Mouse (Mus musculus) hematopoietic stem cell, adult 5-6 weeks (primary cell): ENCODE results near the gene Pik3ca. TPM values are rescaled to one million over a fixed set of nuclear protein-coding genes. Genes with fewer than 3 reads are reported as not detected.
"Not testable (repeated sequence)": the region's sequence is repeated elsewhere in the genome, so short reads cannot be mapped to it uniquely, and the experiment has no call there.

Experiments used
- ATAC-seq, 2 experiments: fragments of 125-278 bp in 1 of 2; replicated peaks in 1 of 2; 2 replicates each; pipeline ENCODE4 v1.8.0; 2016 to 2017; ENCODE audit warnings: inconsistent platforms in 2 of 2, mild to moderate bottlenecking in 2 of 2, moderate number of reproducible peaks in 2 of 2, low read depth in 1 of 2, moderate TSS enrichment in 1 of 2; ENCODE audit not compliant: low FRiP score in 2 of 2, poor library complexity in 2 of 2, severe bottlenecking in 2 of 2, insufficient read depth in 1 of 2, low TSS enrichment in 1 of 2
- total RNA-seq: library from RNA; stranded (forward); fragments of 172-1452, 232-1000 nt; gene quantifications from 2 replicates; pipeline ENCODE4 v1.2.3, GENCODE M21; 2017

Gene Pik3ca
- total RNA-seq, 1 experiment from 2014 or later = 39.6 TPM

GRCm38 (mm10) chr3:32428921-32429320 lies 31.4 kb downstream of the Pik3ca start:
- no peak for ATAC-seq

DNA sequence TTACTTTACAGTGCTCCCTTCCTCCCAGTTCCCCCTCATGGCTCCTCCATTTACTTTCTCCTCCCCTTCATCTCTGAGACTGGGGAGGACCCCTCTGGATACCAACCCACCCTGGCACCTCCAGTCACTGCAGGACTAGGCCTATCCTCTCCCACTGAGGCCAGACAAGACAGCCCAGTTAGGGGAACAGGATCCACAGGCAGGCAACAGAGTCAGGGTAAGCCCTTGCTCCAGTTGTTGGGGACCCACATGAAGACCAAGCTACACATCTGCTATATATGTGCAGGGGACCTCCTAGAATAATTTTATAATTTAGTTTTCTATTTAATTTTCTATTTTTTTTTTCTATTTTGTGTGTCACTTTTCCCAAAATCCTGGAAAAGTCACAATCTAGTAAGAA lies 31.9 kb downstream of the Pik3ca start:
- not testable (repeated sequence) for ATAC-seq

DNA sequence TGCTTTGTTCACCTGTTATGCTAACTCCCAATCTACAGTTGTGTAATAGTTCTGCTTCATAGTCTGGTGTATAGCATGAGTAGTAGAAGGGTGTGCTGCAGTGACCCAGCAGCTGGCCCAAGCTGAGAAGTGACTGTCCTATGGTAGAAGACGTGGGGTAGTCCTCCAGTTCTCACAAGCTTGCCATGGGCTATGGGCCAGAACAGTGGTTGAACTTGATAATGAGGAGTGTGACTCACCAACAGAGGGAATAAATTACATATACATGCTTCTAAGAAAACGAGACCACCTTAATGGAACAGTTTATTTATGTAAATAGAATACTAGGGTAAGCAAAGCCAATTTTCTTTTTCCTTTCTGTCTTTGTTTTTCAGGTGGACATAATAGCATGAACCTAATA lies 32.9 kb downstream of the Pik3ca start:
- ATAC-seq = no peak

GRCm38 (mm10) chr3:32434016-32434415 lies 36.5 kb downstream of the Pik3ca start:
- ATAC-seq = no peak

- ATAC-seq = no peak
Measured at GRCm38 (mm10) chr3:32436101-32436500, 38.6 kb downstream of the Pik3ca start.

DNA sequence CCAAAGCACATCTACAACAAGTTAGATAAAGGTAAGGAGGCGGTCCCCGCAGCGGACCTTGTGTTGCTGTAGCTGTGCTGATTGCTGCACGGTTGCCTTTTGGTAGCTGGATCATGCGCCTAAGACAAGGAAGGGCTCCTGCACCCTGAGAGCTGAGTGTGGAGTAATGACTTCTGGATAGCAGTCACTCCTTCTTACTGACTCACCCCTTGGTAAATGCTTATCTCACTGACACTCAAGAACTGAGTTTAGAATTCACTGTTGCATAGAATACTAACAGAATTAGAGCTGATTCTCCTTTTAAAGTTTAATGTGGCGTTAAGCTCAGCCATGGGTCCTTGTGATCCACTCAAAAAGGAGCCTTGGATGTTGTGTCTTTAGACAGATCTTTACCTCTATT lies 39.8 kb downstream of the Pik3ca start:
- no peak for ATAC-seq

DNA sequence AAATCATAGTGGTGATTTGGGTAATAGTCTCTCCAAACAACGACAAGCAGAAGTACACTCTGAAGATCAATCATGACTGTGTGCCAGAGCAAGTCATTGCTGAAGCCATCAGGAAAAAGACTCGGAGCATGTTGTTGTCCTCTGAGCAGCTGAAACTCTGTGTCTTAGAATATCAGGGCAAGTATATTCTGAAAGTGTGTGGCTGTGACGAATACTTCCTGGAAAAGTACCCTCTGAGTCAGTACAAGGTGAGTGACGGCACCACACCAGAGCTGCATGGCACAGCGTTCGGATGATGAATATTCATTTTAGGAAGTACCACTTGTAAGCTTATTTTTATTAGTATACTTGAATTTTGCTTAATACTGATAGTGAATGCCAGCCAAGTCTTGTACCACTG lies 40.3 kb downstream of the Pik3ca start:
- no peak for ATAC-seq

DNA sequence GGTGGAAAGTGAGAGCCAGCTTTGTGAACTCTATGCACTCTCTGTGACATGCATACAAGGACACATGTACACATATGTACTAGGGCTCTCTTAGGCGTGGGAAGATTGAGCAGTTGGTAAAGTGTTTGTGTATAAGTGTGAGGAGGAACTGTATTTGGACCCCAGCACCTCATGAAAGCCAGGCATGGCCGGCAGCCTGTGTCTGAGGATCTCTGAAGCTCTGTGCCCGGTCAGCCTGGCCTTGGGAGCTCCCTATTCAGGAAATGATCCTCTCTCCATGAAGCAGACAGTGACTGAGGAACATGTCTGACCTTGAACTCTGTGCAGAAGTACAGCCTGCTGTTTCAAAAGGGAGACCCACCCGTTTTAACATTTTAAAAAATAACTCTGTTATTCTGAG lies 41.2 kb downstream of the Pik3ca start:
- ATAC-seq = no peak

DNA sequence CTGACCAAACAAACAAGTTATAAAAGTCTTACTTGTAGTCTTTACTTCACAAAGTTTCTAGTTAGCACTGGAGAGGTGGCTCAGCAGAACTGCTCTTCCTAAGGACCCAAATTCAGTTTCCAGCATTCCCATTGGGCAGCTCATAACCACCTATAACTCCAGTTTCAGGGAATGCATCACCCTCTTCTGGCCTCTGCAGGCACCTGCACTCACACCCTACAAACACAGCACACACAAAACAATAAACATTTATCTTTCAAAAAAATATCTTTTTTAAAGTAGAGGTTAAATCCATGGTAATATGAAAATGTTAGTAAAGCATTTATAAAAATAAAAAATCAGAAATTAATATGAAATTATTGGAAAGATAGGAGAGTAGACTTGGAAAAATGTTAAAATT lies 44.2 kb downstream of the Pik3ca start:
- no peak for ATAC-seq

GRCm38 (mm10) chr3:32454329-32455021 lies 57.0 kb downstream of the Pik3ca start:
- ATAC-seq = no peak

DNA sequence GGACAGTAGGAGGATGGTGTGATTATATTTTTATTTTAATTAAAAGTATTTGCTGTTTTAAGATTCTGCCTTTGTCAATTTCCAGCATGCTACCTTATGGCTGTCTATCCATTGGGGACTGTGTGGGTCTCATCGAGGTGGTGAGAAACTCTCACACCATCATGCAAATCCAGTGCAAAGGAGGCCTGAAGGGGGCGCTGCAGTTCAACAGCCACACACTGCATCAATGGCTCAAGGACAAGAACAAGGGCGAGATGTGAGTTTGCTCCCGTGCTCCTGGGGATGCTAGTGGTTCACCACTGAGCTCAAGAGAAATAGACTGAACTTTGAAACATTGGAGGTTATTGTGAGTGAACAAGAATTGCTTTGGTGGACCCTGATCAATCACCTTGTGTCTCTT lies 62.3 kb downstream of the Pik3ca start:
- peak in 1 of 2 experiments; percentile 32; a peak in 2 of 4 replicates for ATAC-seq

GRCm38 (mm10) chr3:32467321-32467720 lies 69.8 kb downstream of the Pik3ca start:
- no peak for ATAC-seq

- ATAC-seq = no peak
Measured at GRCm38 (mm10) chr3:32468411-32468810, 70.9 kb downstream of the Pik3ca start.

GRCm38 (mm10) chr3:32470449-32470848 lies 73.0 kb downstream of the Pik3ca start:
- ATAC-seq = no peak

DNA sequence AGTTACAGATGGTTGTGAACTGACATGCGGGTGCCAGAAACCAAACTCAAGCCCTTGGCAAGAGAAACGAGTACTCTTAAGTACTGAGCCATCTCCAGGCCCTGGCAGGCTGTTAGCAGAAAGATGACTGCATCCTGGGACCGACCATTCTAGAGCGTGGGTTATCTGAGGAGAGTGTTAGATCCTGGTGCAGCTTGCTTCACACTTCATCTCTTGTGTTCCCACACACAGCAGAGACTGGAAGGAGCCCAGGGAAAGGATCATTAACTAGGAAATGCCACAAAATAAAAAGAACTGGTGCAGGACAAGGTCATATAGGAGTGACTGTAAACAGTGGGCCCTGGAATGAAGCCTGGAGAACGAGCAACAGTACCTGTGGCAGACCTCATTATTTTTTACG lies 73.6 kb downstream of the Pik3ca start:
- ATAC-seq = no peak

DNA sequence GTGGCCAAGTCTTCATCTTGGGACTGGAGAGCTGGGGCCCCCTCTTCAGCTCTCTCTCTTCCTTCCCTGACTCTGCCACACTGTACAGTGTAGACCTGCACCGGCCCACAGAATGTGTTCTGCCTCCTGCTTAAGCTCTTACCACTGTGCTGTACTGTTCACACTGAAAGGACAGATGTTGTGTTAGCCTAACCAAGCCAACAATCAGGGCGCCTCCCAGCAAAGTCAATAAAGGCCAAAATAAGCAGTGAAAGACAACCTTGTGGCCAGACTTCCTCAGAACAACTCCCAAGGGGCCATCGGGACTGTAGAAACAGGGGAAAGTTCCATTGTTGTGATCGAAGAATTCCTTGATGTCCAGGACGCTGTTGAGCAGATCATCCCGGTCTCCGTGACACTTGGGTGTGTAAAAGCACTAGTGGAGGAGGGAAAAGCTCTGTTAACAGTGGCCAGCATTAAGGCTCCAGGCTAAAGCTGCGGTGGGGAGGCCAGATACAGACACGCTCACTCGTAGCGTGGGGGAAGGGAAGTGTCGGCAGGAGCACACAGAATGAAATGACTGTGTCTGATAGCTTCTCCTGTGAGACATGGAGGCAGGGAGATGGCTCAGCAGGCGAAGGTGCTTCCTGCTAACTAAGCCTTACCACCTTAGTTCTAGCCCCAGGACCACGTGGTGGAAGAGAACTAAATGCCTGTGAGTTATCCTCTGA lies 74.9 kb downstream of the Pik3ca start:
- no peak for ATAC-seq

DNA sequence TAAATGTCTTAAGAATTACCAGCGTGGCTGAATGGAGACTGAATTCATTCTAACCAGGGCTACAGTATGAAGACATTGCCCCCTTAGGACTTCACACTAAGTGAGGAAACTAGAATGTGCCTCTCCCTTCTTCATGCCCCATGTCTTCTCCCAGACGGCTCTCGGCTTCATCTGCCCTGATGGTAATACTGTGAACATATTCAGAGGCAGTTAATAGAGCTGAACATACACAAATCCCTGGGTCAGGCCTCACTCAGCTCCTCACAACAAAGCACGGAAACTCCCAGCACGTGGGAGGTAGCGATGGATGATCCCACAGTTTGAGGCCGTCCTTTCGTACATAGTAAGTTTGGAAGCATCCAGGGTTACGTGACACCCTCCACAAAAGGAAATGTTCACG lies 75.7 kb downstream of the Pik3ca start:
- ATAC-seq = no peak

DNA sequence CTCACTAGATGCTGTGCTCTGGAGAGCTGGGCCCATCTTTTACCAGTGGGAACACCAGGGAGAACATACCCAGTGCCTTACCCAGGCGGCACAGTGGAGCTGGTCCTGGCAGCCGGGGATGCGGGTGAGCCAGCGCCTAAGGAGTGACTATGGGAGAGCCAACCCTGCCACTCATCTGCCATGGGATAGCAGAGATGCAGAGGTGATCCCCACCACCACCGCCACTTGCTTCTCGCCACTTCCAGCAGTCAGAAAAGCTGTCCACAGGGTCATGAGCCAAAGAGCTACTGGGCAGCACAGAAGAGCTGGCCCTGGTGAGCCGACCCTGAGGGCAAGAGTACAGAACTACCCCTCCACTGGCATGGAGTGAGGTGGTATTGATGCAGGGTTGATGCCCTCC lies 82.5 kb downstream of the Pik3ca start:
- no peak for ATAC-seq

DNA sequence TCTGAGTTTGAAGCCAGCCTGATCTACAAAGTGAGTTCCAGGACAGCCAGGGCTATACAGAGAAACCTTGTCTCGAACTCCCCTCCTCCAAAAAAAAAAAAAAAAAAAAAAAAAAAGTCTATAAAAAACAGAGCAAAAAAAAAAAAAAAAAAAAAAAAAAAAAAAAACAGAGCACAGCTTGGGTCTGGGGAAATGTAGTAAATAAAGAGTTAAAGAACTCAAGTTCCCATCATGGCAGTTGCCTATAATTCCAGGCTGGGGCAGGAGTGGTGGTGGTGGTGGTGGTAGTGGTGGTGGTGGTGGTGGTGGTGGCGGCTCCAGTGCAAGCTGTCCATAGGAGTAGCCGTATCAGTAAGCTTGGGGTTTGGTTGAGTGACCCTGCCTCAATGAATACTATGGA lies 85.6 kb downstream of the Pik3ca start:
- ATAC-seq = no peak
